In genomic region chr3:80874081-80874480, GRCm38 (mm10) we compare ENCODE assay signal across 13 mouse cellular contexts. TPM values are rescaled to one million over a fixed set of nuclear protein-coding genes. Genes with fewer than 3 reads are reported as not detected.
"Had no signal": no experiment of that assay in that cellular context is flagged by ENCODE, and none has a peak within 500 bp of the region (broad histone marks: within the 10 kb centered on the region; RNA-seq: fewer than 3 reads in every experiment).

No protein-coding gene starts in this region.

- DNase-seq: kidney, adult 8-10 months; kidney, postnatal 36 days; left cerebral cortex, postnatal 4 days; lung, embryonic 14.5 days; lung, postnatal 10 days had no signal

- H3K27me3 ChIP-seq: limb, embryonic 15.5 days; liver, embryonic 12.5 days; megakaryocyte, embryonic 14.5 days; midbrain, embryonic 12.5 days had no signal

- H3K4me2 ChIP-seq: limb, embryonic 15.5 days; liver, embryonic 12.5 days; lung, embryonic 14.5 days; midbrain, embryonic 12.5 days had no signal

- H3K9ac ChIP-seq: limb, embryonic 15.5 days; liver, embryonic 12.5 days; lung, embryonic 14.5 days; midbrain, embryonic 12.5 days had no signal

- H3K36me3 ChIP-seq: limb, embryonic 15.5 days; liver, embryonic 12.5 days; midbrain, embryonic 12.5 days had no signal

- H3K9me3 ChIP-seq: limb, embryonic 15.5 days; liver, embryonic 12.5 days; midbrain, embryonic 12.5 days had no signal

- H3K27ac ChIP-seq: limb, embryonic 15.5 days; liver, embryonic 12.5 days; macrophage; midbrain, embryonic 12.5 days; stomach, postnatal 0 days had no signal

- H3K4me3 ChIP-seq: limb, embryonic 15.5 days; liver, embryonic 12.5 days; megakaryocyte, embryonic 14.5 days; midbrain, embryonic 12.5 days had no signal

- ATAC-seq: intestine, embryonic 16.5 days; liver, embryonic 12.5 days had no signal

- H3K4me1 ChIP-seq: limb, embryonic 15.5 days; liver, embryonic 12.5 days; megakaryocyte, embryonic 14.5 days had no signal

RNA-seq across cellular contexts. Expression of gene Glrb, which starts 39.4 kb away (rescaled TPM):
- total RNA-seq: neutrophil, adult 5-6 weeks had no signal
- polyA plus RNA-seq: macrophage had no signal
